Mouse (Mus musculus): Measurements from ENCODE around the gene Atp6ap1. TPM values are rescaled to one million over a fixed set of nuclear protein-coding genes. Genes with fewer than 3 reads are reported as not detected.

The Atp6ap1 gene
- polyA plus RNA-seq, 1 experiment from 2014 or later: 140 TPM

- H3K27me3 ChIP-seq: no peaks in the 10 kb centered on the region
- peak within 1 kb of the TSS; percentile 76 for H3K9ac ChIP-seq
- WGBS: 21% methylated on average over 51 of the region's 59 CpGs
- peak within 1 kb of the TSS; percentile 57 for H3K4me3 ChIP-seq
- peak within 1 kb of the TSS; percentile 89 for H3K27ac ChIP-seq
- H3K4me1 ChIP-seq: peaks cover 4% of the 10 kb centered on the region; the same call in 1 of the 2 replicates
- peaks cover 32% of the 10 kb centered on the region for H3K36me3 ChIP-seq
- H3K4me2 ChIP-seq (replicated peaks): peak within 1 kb of the TSS; percentile 68
- H3K9me3 ChIP-seq (replicated peaks): 0 out of 2 replicates have a peak, but pooled peaks cover 3% of the 10 kb centered on the region
- peak; percentile 94 for ATAC-seq (ENCODE audit: low FRiP score)
These were observed 15.9 kb downstream of the Atp6ap1 start, which contains the start of gene Fam50a for GRCm38 (mm10) chrX:74312540-74313464. Gene Fam50a, plus strand, starts transcription at chrX:74313033.

- peak; percentile 94 for ATAC-seq (ENCODE audit: low FRiP score)
- 16% methylated on average over 26 of the region's 30 CpGs for WGBS
- Histone ChIP-seq H3K4me3 (peak within 1 kb of the TSS; percentile 53), H3K27me3 (no peaks in the 10 kb centered on the region), H3K9ac (peak within 1 kb of the TSS; percentile 64), H3K36me3 (peaks cover 16% of the 10 kb centered on the region; the same call in 1 of the 2 replicates), H3K4me2 (replicated peaks) (peak within 1 kb of the TSS; percentile 59), H3K4me1 (peaks cover 28% of the 10 kb centered on the region), H3K27ac (peak within 1 kb of the TSS; percentile 87), H3K9me3 (replicated peaks) (no peaks in the 10 kb centered on the region)
These were observed 31.8 kb downstream of the Atp6ap1 start, which contains the start of gene Plxna3 for GRCm38 (mm10) chrX:74328725-74329161. Gene Plxna3, plus strand, starts transcription at chrX:74329066.

- Histone ChIP-seq H3K9ac (peak overlapping the region; percentile 64), H3K36me3 (peaks cover 21% of the 10 kb centered on the region; the same call in 1 of the 2 replicates), H3K4me2 (replicated peaks) (peak overlapping the region; percentile 59), H3K27ac (peak overlapping the region; percentile 52), H3K9me3 (replicated peaks) (no peaks in the 10 kb centered on the region), H3K4me1 (peaks cover 31% of the 10 kb centered on the region), H3K4me3 (peak overlapping the region; percentile 53), H3K27me3 (no peaks in the 10 kb centered on the region)
- 26% methylated on average over 9 of the region's 10 CpGs for WGBS
- ATAC-seq (ENCODE audit: low FRiP score): peak; percentile 64
These were observed 32.3 kb downstream of the Atp6ap1 start for GRCm38 (mm10) chrX:74329215-74329671.

- Histone ChIP-seq H3K4me3 (peak overlapping the region; percentile 53), H3K4me2 (replicated peaks) (peak overlapping the region; percentile 59), H3K27me3 (no peaks in the 10 kb centered on the region), H3K9ac (peak overlapping the region; percentile 64), H3K4me1 (peaks cover 31% of the 10 kb centered on the region), H3K36me3 (peaks cover 23% of the 10 kb centered on the region; the same call in 1 of the 2 replicates), H3K27ac (peak overlapping the region; percentile 52), H3K9me3 (replicated peaks) (no peaks in the 10 kb centered on the region)
- ATAC-seq (ENCODE audit: low FRiP score): no peak
- 38% methylated on average over 2 of the region's 2 CpGs for WGBS
These were observed 33.5 kb downstream of the Atp6ap1 start for GRCm38 (mm10) chrX:74330166-74330930.

- 31% methylated on average over 13 of the region's 13 CpGs for WGBS
- Histone ChIP-seq H3K9me3 (replicated peaks) (no peaks in the 10 kb centered on the region), H3K36me3 (no peaks in the 10 kb centered on the region), H3K4me1 (no peaks in the 10 kb centered on the region), H3K4me2 (replicated peaks) (peak overlapping the region; percentile 56), H3K9ac (peak overlapping the region; percentile 58), H3K27me3 (no peaks in the 10 kb centered on the region), H3K27ac (peak overlapping the region; percentile 35), H3K4me3 (peak overlapping the region; percentile 41)
- peak; percentile 80 for ATAC-seq (ENCODE audit: low FRiP score)
These were observed 56.0 kb downstream of the Atp6ap1 start for GRCm38 (mm10) chrX:74352645-74353466.

- ATAC-seq (ENCODE audit: low FRiP score): peak; percentile 89
- peak within 1 kb of the TSS; percentile 35 for H3K27ac ChIP-seq
- no peaks in the 10 kb centered on the region for H3K4me1 ChIP-seq
- peak within 1 kb of the TSS; percentile 41 for H3K4me3 ChIP-seq
- H3K4me2 ChIP-seq (replicated peaks): peak within 1 kb of the TSS; percentile 56
- no peaks in the 10 kb centered on the region for H3K9me3 ChIP-seq (replicated peaks)
- H3K27me3 ChIP-seq: no peaks in the 10 kb centered on the region
- 29% methylated on average over 7 of the region's 22 CpGs for WGBS
- no peaks in the 10 kb centered on the region for H3K36me3 ChIP-seq
- peak within 1 kb of the TSS; percentile 58 for H3K9ac ChIP-seq
These were observed 56.5 kb downstream of the Atp6ap1 start, which contains the start of gene Lage3 for GRCm38 (mm10) chrX:74353467-74353770. Gene Lage3, minus strand, starts transcription at chrX:74353618.

Small RNA genes lying within 50 kb of the gene (microRNA-seq; reads per million reads assigned to microRNA genes)
- gene Mir7091 (not detected), gene Mir7092 (not detected)

Other genes starting within 250 kb of the Atp6ap1 start
- gene Opn1mw, start 169.6 kb upstream of the Atp6ap1 start, polyA plus RNA-seq (2016; fragmentation: Nextera tagmentation; extraction: Ambion mirVana): not detected in 2 replicates
- 14.9 and 16.7 TPM in 2 replicates for gene Mecp2, start 161.7 kb upstream of the Atp6ap1 start, polyA plus RNA-seq (2016; fragmentation: Nextera tagmentation; extraction: Ambion mirVana)
- gene Tex28, start 129.3 kb upstream of the Atp6ap1 start, polyA plus RNA-seq (2016; fragmentation: Nextera tagmentation; extraction: Ambion mirVana): not detected in 2 replicates
- gene Tktl1, start 119.8 kb upstream of the Atp6ap1 start, polyA plus RNA-seq (2016; fragmentation: Nextera tagmentation; extraction: Ambion mirVana): 0.10 and 0.18 TPM in 2 replicates
- gene Flna, start 47.3 kb upstream of the Atp6ap1 start, polyA plus RNA-seq (2016; fragmentation: Nextera tagmentation; extraction: Ambion mirVana): 253 and 262 TPM in 2 replicates
- gene Emd, start 42.4 kb upstream of the Atp6ap1 start, polyA plus RNA-seq (2016; fragmentation: Nextera tagmentation; extraction: Ambion mirVana): 17.0 and 18.2 TPM in 2 replicates
- 520 and 550 TPM in 2 replicates for gene Rpl10, start 26.3 kb upstream of the Atp6ap1 start, polyA plus RNA-seq (2016; fragmentation: Nextera tagmentation; extraction: Ambion mirVana)
- gene Taz, start 15.2 kb upstream of the Atp6ap1 start, polyA plus RNA-seq (2016; fragmentation: Nextera tagmentation; extraction: Ambion mirVana): 80.2 and 85.6 TPM in 2 replicates
- gene Dnase1l1, start 14.8 kb upstream of the Atp6ap1 start, polyA plus RNA-seq (2016; fragmentation: Nextera tagmentation; extraction: Ambion mirVana): 6.3 and 6.5 TPM in 2 replicates
- gene Gdi1, start 7.9 kb downstream of the Atp6ap1 start, polyA plus RNA-seq (2016; fragmentation: Nextera tagmentation; extraction: Ambion mirVana): 697 and 732 TPM in 2 replicates
- gene Fam50a, start 15.9 kb downstream of the Atp6ap1 start, polyA plus RNA-seq (2016; fragmentation: Nextera tagmentation; extraction: Ambion mirVana): 62.3 and 65.8 TPM in 2 replicates
- gene Plxna3, start 32.0 kb downstream of the Atp6ap1 start, polyA plus RNA-seq (2016; fragmentation: Nextera tagmentation; extraction: Ambion mirVana): 48.6 and 51.8 TPM in 2 replicates
- 90.1 and 94.4 TPM in 2 replicates for gene Lage3, start 56.5 kb downstream of the Atp6ap1 start, polyA plus RNA-seq (2016; fragmentation: Nextera tagmentation; extraction: Ambion mirVana)
- 56.7 and 63.1 TPM in 2 replicates for gene Ubl4a, start 76.1 kb downstream of the Atp6ap1 start, polyA plus RNA-seq (2016; fragmentation: Nextera tagmentation; extraction: Ambion mirVana)
- gene Slc10a3, start 76.3 kb downstream of the Atp6ap1 start, polyA plus RNA-seq (2016; fragmentation: Nextera tagmentation; extraction: Ambion mirVana): 10.1 and 10.5 TPM in 2 replicates
- gene Fam3a, start 96.2 kb downstream of the Atp6ap1 start, polyA plus RNA-seq (2016; fragmentation: Nextera tagmentation; extraction: Ambion mirVana): 32.1 and 33.7 TPM in 2 replicates
- 24.2 and 27.7 TPM in 2 replicates for gene Ikbkg, start 96.2 kb downstream of the Atp6ap1 start, polyA plus RNA-seq (2016; fragmentation: Nextera tagmentation; extraction: Ambion mirVana)
- gene G6pdx, start 132.1 kb downstream of the Atp6ap1 start, polyA plus RNA-seq (2016; fragmentation: Nextera tagmentation; extraction: Ambion mirVana): 48.8 and 52.9 TPM in 2 replicates
- gene Gm6880, start 184.3 kb downstream of the Atp6ap1 start, polyA plus RNA-seq (2016; fragmentation: Nextera tagmentation; extraction: Ambion mirVana): not detected in 2 replicates